ENCODE assay signal across 10 mouse cellular contexts in genomic region chr14:20846214-20846613, GRCm38 (mm10). TPM values are rescaled to one million over a fixed set of nuclear protein-coding genes. Genes with fewer than 3 reads are reported as not detected.
DNase-seq lines count a peak whose midpoint lies in the region; ATAC-seq lines count a peak whose summit lies in the region.
"Had no signal": no experiment of that assay in that cellular context is flagged by ENCODE, and none has a peak within 500 bp of the region (broad histone marks: within the 10 kb centered on the region; RNA-seq: fewer than 3 reads in every experiment).

No protein-coding gene starts in this region.

- no peaks in the 10 kb centered on the region for H3K9me3 ChIP-seq in liver, embryonic 16.5 days (replicated peaks; ENCODE audit: control insufficient read depth, low read length)
- no peaks in the 10 kb centered on the region for H3K9me3 ChIP-seq in midbrain, embryonic 11.5 days (ENCODE audit: control insufficient read depth, low read length)
- H3K9me3 ChIP-seq in midbrain, embryonic 13.5 days: no peaks in the 10 kb centered on the region

- no peak overlapping the region for H3K4me3 ChIP-seq in liver, embryonic 16.5 days (ENCODE audit: low read depth, low read length)
- H3K4me3 ChIP-seq in midbrain, embryonic 11.5 days (ENCODE audit: low read depth, low read length): no peak overlapping the region
- no peak overlapping the region for H3K4me3 ChIP-seq in midbrain, embryonic 13.5 days (replicated peaks)

- H3K27ac ChIP-seq in liver, embryonic 16.5 days (ENCODE audit: low read length): peak overlapping the region; percentile 51
- H3K27ac ChIP-seq in midbrain, embryonic 11.5 days (ENCODE audit: low read depth, low read length): no peak overlapping the region
- H3K27ac ChIP-seq in midbrain, embryonic 13.5 days: no peak overlapping the region

- DNase-seq in kidney, adult 9 months: peak; percentile 23
- no peak for DNase-seq in kidney, postnatal 4 days
- DNase-seq in ZHBTc4 (ENCODE audit: low read depth, low spot score): peak; percentile 39
- no peak for DNase-seq in midbrain, embryonic 11.5 days (ENCODE audit: low spot score, missing footprints)
- DNase-seq in layer of hippocampus, postnatal 10 days (ENCODE audit: low spot score in 2 of 2): no peak
- DNase-seq: cerebellum, adult 8-10 months had no signal

- H3K36me3 ChIP-seq in liver, embryonic 16.5 days (ENCODE audit: control insufficient read depth, insufficient read depth): no peaks in the 10 kb centered on the region
- H3K36me3 ChIP-seq in midbrain, embryonic 11.5 days (ENCODE audit: control insufficient read depth, insufficient read depth, low read length): no peaks in the 10 kb centered on the region
- no peaks in the 10 kb centered on the region for H3K36me3 ChIP-seq in midbrain, embryonic 13.5 days

- H3K4me1 ChIP-seq in liver, embryonic 16.5 days (ENCODE audit: control insufficient read depth, low read depth, low read length): no peaks in the 10 kb centered on the region
- H3K4me1 ChIP-seq in midbrain, embryonic 11.5 days (ENCODE audit: control insufficient read depth, insufficient read depth, low read length): no peaks in the 10 kb centered on the region
- no peaks in the 10 kb centered on the region for H3K4me1 ChIP-seq in midbrain, embryonic 13.5 days (replicated peaks)

- no peak overlapping the region for H3K9ac ChIP-seq in liver, embryonic 16.5 days (ENCODE audit: low read depth, low read length)
- H3K9ac ChIP-seq in midbrain, embryonic 11.5 days (ENCODE audit: low read length): no peak overlapping the region
- H3K9ac ChIP-seq in midbrain, embryonic 13.5 days (replicated peaks): no peak overlapping the region

- ATAC-seq in CD4-positive, CD25-positive, alpha-beta regulatory T cell, adult 4 months: peak; percentile 64
- ATAC-seq in liver, embryonic 16.5 days (ENCODE audit: low read depth): no peak
- ATAC-seq in midbrain, embryonic 11.5 days (ENCODE audit: low FRiP score): no peak
- ATAC-seq in midbrain, embryonic 13.5 days: no peak
- ATAC-seq: forebrain, embryonic 16.5 days had no signal

- H3K4me2 ChIP-seq in liver, embryonic 16.5 days (ENCODE audit: low read depth, low read length): 0 out of 2 replicates have a peak overlapping the region, but pooled peaks have one; percentile 10
- H3K4me2 ChIP-seq in midbrain, embryonic 11.5 days: no peak overlapping the region
- H3K4me2 ChIP-seq in midbrain, embryonic 13.5 days (replicated peaks): no peak overlapping the region

- H3K27me3 ChIP-seq in liver, embryonic 16.5 days (ENCODE audit: control insufficient read depth, insufficient read depth, low read depth, low read length): no peaks in the 10 kb centered on the region
- H3K27me3 ChIP-seq in midbrain, embryonic 11.5 days (ENCODE audit: control insufficient read depth, insufficient read depth, low read length): no peaks in the 10 kb centered on the region
- H3K27me3 ChIP-seq in midbrain, embryonic 13.5 days: no peaks in the 10 kb centered on the region

- WGBS in liver, embryonic 16.5 days (ENCODE audit: insufficient replicate concordance): 35% methylated on average over 7 of the region's 7 CpGs
- 76% methylated on average over 7 of the region's 7 CpGs for WGBS in midbrain, embryonic 11.5 days
- 82% methylated on average over 7 of the region's 7 CpGs for WGBS in midbrain, embryonic 13.5 days

RNA-seq across cellular contexts. Expression of gene Plau, which starts 9.8 kb away (rescaled TPM):
- not detected for polyA plus RNA-seq in CD4-positive, CD25-positive, alpha-beta regulatory T cell, adult 4 months (2017; shearing (Covaris generic))
- 0.91 and 1.2 TPM in 2 replicates for polyA plus RNA-seq in liver, embryonic 16.5 days (2015; fragmentation: Nextera tagmentation; extraction: Ambion mirVana)
- polyA plus RNA-seq in midbrain, embryonic 11.5 days (2014; fragmentation: Nextera tagmentation; extraction: Ambion mirVana): 0.22 and 0.40 TPM in 2 replicates
- 1 to 10 TPM; 4.3 to 4.6 TPM for total RNA-seq in layer of hippocampus, postnatal 10 days (2021)
- 0.19 and 0.34 TPM in 2 replicates for polyA plus RNA-seq in midbrain, embryonic 13.5 days (2015; fragmentation: Nextera tagmentation; extraction: Ambion mirVana)

RNA-seq across cellular contexts. Expression of gene Camk2g, which starts 52.3 kb away (rescaled TPM):
- 10 to 100 TPM; 32.6 to 37.8 TPM for polyA plus RNA-seq in CD4-positive, CD25-positive, alpha-beta regulatory T cell, adult 4 months (2017; shearing (Covaris generic))
- polyA plus RNA-seq in liver, embryonic 16.5 days (2015; fragmentation: Nextera tagmentation; extraction: Ambion mirVana): 4.1 and 5.2 TPM in 2 replicates
- 35.9 and 39.5 TPM in 2 replicates for polyA plus RNA-seq in midbrain, embryonic 11.5 days (2014; fragmentation: Nextera tagmentation; extraction: Ambion mirVana)
- total RNA-seq in layer of hippocampus, postnatal 10 days (2021): 100 to 1,000 TPM; 201 to 207 TPM
- polyA plus RNA-seq in midbrain, embryonic 13.5 days (2015; fragmentation: Nextera tagmentation; extraction: Ambion mirVana): 84.2 and 86.8 TPM in 2 replicates

Comparison
In these comparisons a context has a peak if more than half of its experiments do, and no peak if none do; other contexts are left out.
1. DNase-seq: peak in kidney, adult 9 months (single experiment) and ZHBTc4 (single experiment); none in kidney, postnatal 4 days (0 of 2), midbrain, embryonic 11.5 days (single experiment) and layer of hippocampus, postnatal 10 days (0 of 2).